Mouse (Mus musculus): ENCODE measurements at regions not wholly inside any gene's neighbourhood (a gene's known extent, or its start where the extent isn't known, plus 50 kb on each side); places are given as distances from the start of the nearest gene placed in this dataset.

GRCm38 (mm10) chr12:106128944-106129724, 119.1 kb downstream of the Vrk1 start:
- no peak for DNase-seq

GRCm38 (mm10) chr12:106130071-106130676, 120.1 kb downstream of the Vrk1 start:
- no peak for DNase-seq

- no peak for DNase-seq
These were observed 122.7 kb downstream of the Vrk1 start for GRCm38 (mm10) chr12:106132715-106133114.

- no peak for DNase-seq
These were observed 128.4 kb downstream of the Vrk1 start for GRCm38 (mm10) chr12:106138466-106138865.

GRCm38 (mm10) chr12:106139491-106139890, 129.5 kb downstream of the Vrk1 start:
- no peak for DNase-seq

GRCm38 (mm10) chr12:106139927-106140326, 129.9 kb downstream of the Vrk1 start:
- DNase-seq: no peak

- DNase-seq: no peak
These were observed 130.6 kb downstream of the Vrk1 start for GRCm38 (mm10) chr12:106140671-106141070.

GRCm38 (mm10) chr12:106143548-106143947, 133.5 kb downstream of the Vrk1 start:
- no peak for DNase-seq

GRCm38 (mm10) chr12:106156837-106157236, 146.8 kb downstream of the Vrk1 start:
- DNase-seq: no peak

GRCm38 (mm10) chr12:106157827-106158226, 147.8 kb downstream of the Vrk1 start:
- no peak for DNase-seq

- DNase-seq: peak in 1 of 2 experiments; percentile 9
These were observed 148.6 kb downstream of the Vrk1 start for GRCm38 (mm10) chr12:106158620-106159019.

GRCm38 (mm10) chr12:106171301-106171700, 161.3 kb downstream of the Vrk1 start:
- DNase-seq: no peak

GRCm38 (mm10) chr12:106173211-106173610, 163.2 kb downstream of the Vrk1 start:
- DNase-seq: no peak

- peak in 1 of 2 experiments; percentile 3 for DNase-seq
These were observed 164.3 kb downstream of the Vrk1 start for GRCm38 (mm10) chr12:106174070-106174980.

GRCm38 (mm10) chr12:106174981-106175700, 165.1 kb downstream of the Vrk1 start:
- DNase-seq: peak in 1 of 2 experiments; percentile 2

- no peak for DNase-seq
These were observed 167.3 kb downstream of the Vrk1 start for GRCm38 (mm10) chr12:106177302-106177701.

GRCm38 (mm10) chr12:106177861-106178260, 167.8 kb downstream of the Vrk1 start:
- no peak for DNase-seq

- no peak for DNase-seq
These were observed 168.7 kb downstream of the Vrk1 start for GRCm38 (mm10) chr12:106178688-106179205.

- no peak for DNase-seq
These were observed 172.9 kb downstream of the Vrk1 start for GRCm38 (mm10) chr12:106182923-106183322.

GRCm38 (mm10) chr12:106183973-106184372, 173.9 kb downstream of the Vrk1 start:
- DNase-seq: no peak

- no peak for DNase-seq
These were observed 175.5 kb downstream of the Vrk1 start for GRCm38 (mm10) chr12:106185398-106186077.

Measured in heart, adult 18-20 months (tissue).